Mouse (Mus musculus) heart, embryonic 12.5 days (tissue): Measurements from ENCODE around the gene Parp12. TPM values are rescaled to one million over a fixed set of nuclear protein-coding genes. Genes with fewer than 3 reads are reported as not detected.
A peak's percentile ranks its signal among the peaks of the same experiment; 100 is the strongest.

Experiments used
- ATAC-seq: fragments of 200-750 bp; cut with Nextera tagmentation; 2 replicates; pipeline ENCODE4 v1.8.0; 2017; ENCODE audit warnings: moderate TSS enrichment, moderate library complexity; ENCODE audit not compliant: insufficient number of reproducible peaks, low FRiP score
- H3K27ac ChIP-seq: fragments of 300-500 bp; sonication (generic); 2 replicates; pipeline ENCODE4 v1.5.1; 2016; ENCODE audit warnings: mild to moderate bottlenecking, moderate library complexity; ENCODE audit not compliant: poor library complexity, severe bottlenecking
- H3K27me3 ChIP-seq: fragments of 300-500 bp; sonication (generic); replicated peaks from 2 replicates; pipeline ENCODE4 v1.6.1; 2016; ENCODE audit warnings: mild to moderate bottlenecking, moderate library complexity
- H3K36me3 ChIP-seq: fragments of 300-500 bp; sonication (generic); 2 replicates; pipeline ENCODE4 v1.6.1; 2016; ENCODE audit warnings: mild to moderate bottlenecking, moderate library complexity
- H3K4me1 ChIP-seq: fragments of 300-500 bp; sonication (generic); replicated peaks from 2 replicates; pipeline ENCODE4 v1.6.1; 2016; ENCODE audit warnings: mild to moderate bottlenecking
- H3K4me2 ChIP-seq: fragments of 300-500 bp; sonication (generic); 2 replicates; pipeline ENCODE4 v1.6.1; 2016; ENCODE audit warnings: mild to moderate bottlenecking, moderate library complexity
- H3K4me3 ChIP-seq: fragments of 300-500 bp; sonication (generic); 2 replicates; pipeline ENCODE4 v1.5.1; 2016; ENCODE audit warnings: mild to moderate bottlenecking
- H3K9ac ChIP-seq: fragments of 300-500 bp; sonication (generic); 2 replicates; pipeline ENCODE4 v1.6.1; 2016; ENCODE audit warnings: mild to moderate bottlenecking, moderate library complexity
- H3K9me3 ChIP-seq: fragments of 300-500 bp; sonication (generic); replicated peaks from 2 replicates; pipeline ENCODE4 v1.6.1; 2016; ENCODE audit warnings: mild to moderate bottlenecking, moderate library complexity
- WGBS: fragments of 180-500 bp; shearing (Covaris S2); methylation state at CpG from one replicate; pipeline ENCODE4 v1.1.7; 2016; 5-methylcytosine and 5-hydroxymethylcytosine counted together
- polyA plus RNA-seq: library from polyadenylated mRNA; unstranded; fragments of >200 nt; fragmentation: Nextera tagmentation; extraction: Ambion mirVana; gene quantifications from 2 replicates; pipeline ENCODE4 v1.2.1, GENCODE M21; 2016

The Parp12 gene
- polyA plus RNA-seq, 1 experiment from 2014 or later: 10.3 TPM

DNA sequence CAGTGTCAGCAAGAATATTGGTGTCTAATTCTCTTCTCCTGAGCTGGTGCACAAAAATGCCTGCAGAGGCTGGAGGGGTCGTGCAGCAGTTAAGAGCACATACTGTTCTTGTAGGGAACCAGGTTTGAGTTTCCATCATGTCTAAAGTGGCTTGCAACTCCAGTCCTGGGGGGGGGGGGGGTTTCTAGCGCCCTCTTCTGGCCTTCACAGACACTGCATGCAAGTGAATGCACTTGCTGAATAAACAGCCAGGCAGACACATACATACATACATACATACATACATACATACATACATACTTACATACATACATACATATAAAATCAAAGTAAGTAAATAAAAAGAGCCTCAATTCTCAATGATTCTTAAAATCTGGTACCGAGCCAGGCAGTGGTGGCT is 59.8 kb downstream of the Parp12 start:
- Histone ChIP-seq H3K27ac (no peak overlapping the region), H3K36me3 (no peaks in the 10 kb centered on the region), H3K4me1 (peaks cover 31% of the 10 kb centered on the region), H3K9ac (no peak overlapping the region), H3K9me3 (no peaks in the 10 kb centered on the region), H3K4me3 (no peak overlapping the region), H3K4me2 (no peak overlapping the region), H3K27me3 (no peaks in the 10 kb centered on the region)
- ATAC-seq: no peak
- 60% methylated on average over 3 of the region's 3 CpGs for WGBS

DNA sequence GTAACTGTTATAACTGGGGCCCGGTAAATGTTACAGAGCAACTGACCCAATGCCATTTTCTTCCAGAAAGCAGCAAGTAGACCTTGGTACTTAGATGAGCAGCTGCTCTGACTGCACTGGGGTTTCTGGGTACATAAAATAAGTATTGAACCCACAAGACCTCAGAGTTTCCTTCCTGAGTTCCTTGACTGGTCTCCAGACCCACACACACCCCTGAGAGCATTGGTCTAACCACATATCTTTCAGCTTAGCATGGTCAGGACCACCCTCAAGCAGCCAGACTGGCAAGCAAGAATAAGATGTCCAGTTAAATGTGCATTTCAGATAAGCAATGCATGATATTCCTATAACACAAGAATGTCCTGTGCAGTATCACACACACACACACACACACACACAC is 61.0 kb downstream of the Parp12 start:
- Histone ChIP-seq H3K9ac (no peak overlapping the region), H3K36me3 (no peaks in the 10 kb centered on the region), H3K4me1 (peaks cover 31% of the 10 kb centered on the region), H3K27ac (no peak overlapping the region), H3K4me3 (no peak overlapping the region), H3K27me3 (no peaks in the 10 kb centered on the region), H3K4me2 (no peak overlapping the region), H3K9me3 (no peaks in the 10 kb centered on the region)
- ATAC-seq: no peak
- 91% methylated on average over 1 of the region's 1 CpGs for WGBS

DNA sequence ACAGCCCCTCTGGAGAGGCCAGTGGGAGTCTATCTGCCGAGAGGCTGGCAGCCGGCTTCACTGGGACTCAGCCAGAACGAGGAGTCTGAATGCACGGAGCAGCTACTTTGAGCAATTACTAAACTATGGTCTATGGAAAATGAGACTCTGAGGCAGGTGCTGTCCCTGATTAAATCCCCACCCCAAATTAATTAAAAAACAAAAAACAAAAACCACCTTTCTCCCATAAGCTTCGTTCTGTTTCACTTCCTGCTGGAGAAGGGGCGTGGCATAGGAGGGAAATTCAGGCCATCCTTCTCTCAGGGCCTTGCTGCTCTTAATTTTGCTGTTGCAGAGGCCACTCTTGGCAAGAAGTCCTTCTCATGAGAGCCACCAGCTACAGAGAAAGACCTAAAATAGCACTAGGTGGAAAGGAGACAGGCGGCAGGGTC is 62.3 kb downstream of the Parp12 start:
- WGBS: 54% methylated on average over 7 of the region's 7 CpGs
- no peak overlapping the region for H3K4me3 ChIP-seq
- H3K4me1 ChIP-seq: peaks cover 28% of the 10 kb centered on the region
- no peaks in the 10 kb centered on the region for H3K27me3 ChIP-seq
- no peak overlapping the region for H3K27ac ChIP-seq
- no peak overlapping the region for H3K9ac ChIP-seq
- H3K9me3 ChIP-seq: no peaks in the 10 kb centered on the region
- no peaks in the 10 kb centered on the region for H3K36me3 ChIP-seq
- no peak for ATAC-seq
- H3K4me2 ChIP-seq: 0 out of 2 replicates have a peak overlapping the region, but pooled peaks have one; percentile 1

DNA sequence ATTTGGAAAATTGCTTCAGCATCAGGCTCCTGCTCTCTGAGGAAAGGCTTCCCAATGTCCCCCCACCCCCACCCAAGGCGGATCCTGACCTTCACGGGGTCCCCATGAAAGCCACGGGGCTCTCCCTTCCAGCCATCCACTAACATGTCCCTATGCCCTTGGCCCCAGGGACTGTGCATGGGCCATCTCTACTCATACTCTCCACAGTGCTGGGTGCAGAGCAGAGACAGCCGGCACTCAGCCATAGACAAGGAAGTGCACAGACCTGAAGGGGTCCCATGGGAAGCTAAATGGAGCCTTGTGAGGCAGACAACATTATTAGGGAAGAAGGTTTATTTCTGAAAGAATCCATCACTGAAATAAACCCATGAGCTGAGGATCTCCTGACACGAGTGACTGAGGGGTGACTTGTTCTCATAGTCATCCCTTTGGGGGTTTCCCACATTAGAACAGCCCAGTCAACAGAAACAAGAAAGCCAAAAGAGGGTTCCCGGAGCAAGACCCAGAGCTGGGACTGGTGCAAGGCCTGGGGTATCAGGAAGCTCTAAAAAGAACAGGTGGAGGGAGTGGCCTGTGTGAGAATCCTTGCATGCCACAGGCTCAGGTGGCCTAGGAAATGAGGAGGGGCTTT is 63.2 kb downstream of the Parp12 start:
- H3K9ac ChIP-seq: no peak overlapping the region
- H3K36me3 ChIP-seq: no peaks in the 10 kb centered on the region
- H3K4me1 ChIP-seq: peaks cover 23% of the 10 kb centered on the region
- WGBS: 79% methylated on average over 6 of the region's 6 CpGs
- ATAC-seq: no peak
- no peak overlapping the region for H3K4me3 ChIP-seq
- H3K27ac ChIP-seq: no peak overlapping the region
- H3K4me2 ChIP-seq: no peak overlapping the region
- H3K27me3 ChIP-seq: no peaks in the 10 kb centered on the region
- no peaks in the 10 kb centered on the region for H3K9me3 ChIP-seq

DNA sequence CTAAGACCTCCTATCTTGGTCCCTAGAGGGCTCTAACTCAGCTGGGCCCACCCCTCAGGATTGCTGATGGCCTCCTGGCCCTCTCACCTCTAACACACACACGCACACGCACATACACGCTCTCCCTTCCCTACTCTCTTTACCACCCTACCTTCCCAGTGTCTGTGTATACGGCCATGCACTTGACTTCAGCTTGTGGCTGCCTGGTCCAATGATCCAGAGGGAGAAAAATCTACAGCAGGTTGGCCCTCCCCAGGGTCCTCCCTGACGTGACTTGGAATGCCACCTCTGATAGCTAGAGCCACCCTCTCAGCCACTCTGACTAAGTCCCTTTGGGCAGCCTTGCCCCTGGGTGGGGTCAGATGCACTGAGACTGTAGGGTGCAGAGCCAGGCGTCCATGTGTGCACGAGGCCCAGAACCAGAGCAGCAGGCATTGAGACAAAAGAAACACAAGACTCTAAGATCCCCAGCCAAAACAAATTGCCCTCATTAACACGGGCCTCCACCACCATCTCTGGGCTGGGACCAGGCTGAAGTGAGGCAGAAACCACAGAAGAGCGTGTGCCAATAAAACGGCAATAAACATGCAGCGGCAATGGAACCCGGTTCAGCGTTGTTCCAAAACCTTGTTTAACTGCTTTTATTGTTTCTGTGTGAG is 63.8 kb downstream of the Parp12 start:
- H3K4me1 ChIP-seq: peaks cover 22% of the 10 kb centered on the region
- H3K27ac ChIP-seq: no peak overlapping the region
- H3K27me3 ChIP-seq: no peaks in the 10 kb centered on the region
- no peaks in the 10 kb centered on the region for H3K9me3 ChIP-seq
- H3K36me3 ChIP-seq: no peaks in the 10 kb centered on the region
- no peak for ATAC-seq
- WGBS: 83% methylated on average over 13 of the region's 13 CpGs
- H3K9ac ChIP-seq: no peak overlapping the region
- no peak overlapping the region for H3K4me2 ChIP-seq
- no peak overlapping the region for H3K4me3 ChIP-seq

DNA sequence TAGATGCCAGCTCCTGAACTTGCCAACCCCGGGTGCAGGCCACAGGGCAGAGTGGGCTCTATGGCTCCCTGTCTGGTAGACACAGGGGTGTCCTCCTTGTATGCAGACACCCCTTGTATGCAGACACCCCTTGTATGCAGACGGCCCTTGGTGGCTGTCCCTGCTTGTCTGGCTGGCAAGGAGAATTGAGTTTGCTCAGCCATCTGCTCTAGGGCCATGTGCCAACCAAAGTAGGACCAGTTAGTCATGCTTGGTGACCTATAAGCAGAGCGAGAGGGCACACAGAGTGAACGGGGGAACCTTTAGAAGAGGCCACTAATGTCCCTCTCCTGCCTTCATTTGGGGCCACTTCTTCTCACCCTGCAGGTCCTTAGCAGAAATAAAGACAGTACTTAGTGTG is 65.5 kb downstream of the Parp12 start:
- H3K4me1 ChIP-seq: peaks cover 30% of the 10 kb centered on the region
- H3K27ac ChIP-seq: no peak overlapping the region
- H3K36me3 ChIP-seq: no peaks in the 10 kb centered on the region
- H3K4me3 ChIP-seq: no peak overlapping the region
- ATAC-seq: no peak
- 72% methylated on average over 4 of the region's 4 CpGs for WGBS
- H3K9me3 ChIP-seq: no peaks in the 10 kb centered on the region
- no peak overlapping the region for H3K4me2 ChIP-seq
- no peak overlapping the region for H3K9ac ChIP-seq
- no peaks in the 10 kb centered on the region for H3K27me3 ChIP-seq

DNA sequence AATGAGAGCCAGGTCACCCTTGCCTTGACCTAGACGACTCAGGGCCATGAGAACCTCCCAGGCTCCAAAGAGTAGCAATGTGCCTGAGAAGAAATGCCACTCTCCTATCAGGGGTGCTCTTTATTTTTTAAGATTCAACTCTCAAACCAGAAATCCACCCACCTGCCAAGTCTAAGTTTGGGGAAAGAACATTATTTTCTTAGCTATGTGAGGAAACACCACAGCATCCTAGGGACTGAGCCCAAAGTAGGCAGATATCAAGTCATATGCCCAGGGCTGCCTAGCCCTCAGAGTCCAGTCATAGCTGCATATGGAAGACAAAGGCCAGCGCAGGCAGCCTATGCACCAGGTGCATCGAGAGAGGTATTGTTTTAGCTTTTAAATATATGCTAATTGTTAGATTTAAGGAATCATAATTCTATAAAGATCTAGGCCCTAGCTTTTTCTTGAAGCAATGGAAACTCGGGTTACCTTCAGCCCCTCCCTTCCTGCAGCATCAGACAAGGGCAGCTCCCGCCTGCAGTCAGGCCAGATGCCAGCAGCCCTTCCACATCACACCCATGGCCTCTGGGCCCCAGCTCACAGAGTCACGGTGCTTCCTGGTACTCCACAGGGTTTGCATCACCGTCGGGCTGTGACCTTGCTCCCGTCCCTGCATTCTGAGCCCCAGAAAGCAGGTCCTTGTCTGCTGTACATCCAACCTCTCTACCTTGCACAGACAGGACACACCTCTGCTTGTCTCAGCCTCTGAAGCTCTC is 66.2 kb downstream of the Parp12 start:
- H3K9ac ChIP-seq: no peak overlapping the region
- H3K4me3 ChIP-seq: no peak overlapping the region
- H3K4me2 ChIP-seq: no peak overlapping the region
- H3K9me3 ChIP-seq: no peaks in the 10 kb centered on the region
- H3K27ac ChIP-seq: no peak overlapping the region
- ATAC-seq: no peak
- peaks cover 30% of the 10 kb centered on the region for H3K4me1 ChIP-seq
- WGBS: 61% methylated on average over 9 of the region's 9 CpGs
- no peaks in the 10 kb centered on the region for H3K27me3 ChIP-seq
- no peaks in the 10 kb centered on the region for H3K36me3 ChIP-seq

DNA sequence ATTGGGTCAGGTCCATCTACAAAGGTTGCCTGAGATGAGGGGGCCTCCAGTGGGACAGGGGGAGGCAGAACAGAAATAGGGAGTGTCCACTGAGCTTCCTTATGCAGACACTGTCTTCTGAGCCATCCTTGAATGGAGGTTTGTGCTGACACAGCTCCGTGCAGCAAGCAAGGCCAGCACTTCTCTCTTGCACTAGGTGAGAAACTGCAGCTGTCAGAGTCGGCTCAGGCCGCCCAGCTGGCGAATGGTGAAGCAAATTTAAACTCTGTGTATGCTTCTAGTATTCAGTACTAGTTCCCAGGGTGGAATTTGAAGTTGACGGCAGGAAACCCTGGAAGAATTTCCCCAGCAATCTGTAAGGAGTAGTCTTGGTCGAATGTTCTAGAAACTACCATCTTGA is 67.3 kb downstream of the Parp12 start:
- no peak overlapping the region for H3K4me3 ChIP-seq
- H3K36me3 ChIP-seq: no peaks in the 10 kb centered on the region
- H3K9ac ChIP-seq: no peak overlapping the region
- no peak for ATAC-seq
- 55% methylated on average over 6 of the region's 6 CpGs for WGBS
- peaks cover 25% of the 10 kb centered on the region for H3K4me1 ChIP-seq
- H3K4me2 ChIP-seq: no peak overlapping the region
- no peaks in the 10 kb centered on the region for H3K27me3 ChIP-seq
- H3K27ac ChIP-seq: no peak overlapping the region
- H3K9me3 ChIP-seq: no peaks in the 10 kb centered on the region

DNA sequence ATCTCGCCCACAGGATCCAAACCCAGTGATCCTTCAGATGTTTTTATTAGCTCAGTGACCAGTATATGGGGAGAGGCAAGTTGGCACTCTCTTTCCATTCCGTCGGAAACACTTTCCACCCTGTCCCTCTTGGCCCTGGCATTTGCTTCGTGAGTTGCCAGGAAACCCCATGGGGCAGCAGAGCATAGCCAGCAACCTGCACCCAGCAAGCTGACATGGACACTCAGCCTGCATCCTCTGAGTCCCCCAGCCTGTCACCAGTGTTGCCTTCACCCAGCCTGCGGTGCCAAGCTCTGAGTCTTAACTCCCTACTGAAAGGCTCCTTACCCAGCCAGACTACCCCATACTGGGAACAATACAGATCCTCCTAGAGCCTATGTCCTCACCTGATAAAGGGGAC is 69.0 kb downstream of the Parp12 start:
- Histone ChIP-seq H3K27ac (no peak overlapping the region), H3K4me1 (peaks cover 20% of the 10 kb centered on the region), H3K27me3 (no peaks in the 10 kb centered on the region), H3K4me3 (no peak overlapping the region), H3K9me3 (no peaks in the 10 kb centered on the region), H3K36me3 (no peaks in the 10 kb centered on the region), H3K9ac (no peak overlapping the region), H3K4me2 (no peak overlapping the region)
- 48% methylated on average over 5 of the region's 5 CpGs for WGBS
- no peak for ATAC-seq

DNA sequence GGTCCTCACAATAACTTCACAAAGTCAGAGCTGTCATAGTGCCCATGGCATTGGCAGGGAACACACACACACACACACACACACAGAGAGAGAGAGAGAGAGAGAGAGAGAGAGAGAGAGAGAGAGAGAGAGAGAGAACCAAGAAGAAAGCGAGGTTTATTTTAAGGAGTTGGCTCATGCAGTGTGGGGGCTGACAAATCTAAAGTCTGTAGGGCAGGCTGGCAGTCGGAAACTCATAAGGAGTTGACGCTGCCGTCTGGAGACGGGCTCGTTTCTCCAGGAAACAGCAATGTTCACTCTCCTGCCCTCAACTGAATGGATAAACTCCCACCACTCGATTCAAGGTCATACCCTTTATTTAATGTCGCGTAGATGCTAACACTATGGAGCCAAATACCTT is 77.7 kb downstream of the Parp12 start:
- ATAC-seq: no peak
- WGBS: 70% methylated on average over 9 of the region's 9 CpGs
- Histone ChIP-seq H3K27me3 (no peaks in the 10 kb centered on the region), H3K27ac (no peak overlapping the region), H3K36me3 (no peaks in the 10 kb centered on the region), H3K9me3 (no peaks in the 10 kb centered on the region), H3K9ac (no peak overlapping the region), H3K4me1 (no peaks in the 10 kb centered on the region), H3K4me3 (no peak overlapping the region), H3K4me2 (no peak overlapping the region)
